24 mouse cellular contexts compared by ENCODE assay signal in genomic region chr7:123356158-123356557, GRCm38 (mm10). TPM values are rescaled to one million over a fixed set of nuclear protein-coding genes. Genes with fewer than 3 reads are reported as not detected.
DNase-seq lines count a peak whose midpoint lies in the region; ATAC-seq and TF ChIP-seq lines count a peak whose summit lies in the region.
"Had no signal": no experiment of that assay in that cellular context is flagged by ENCODE, and none has a peak within 500 bp of the region (broad histone marks: within the 10 kb centered on the region; RNA-seq: fewer than 3 reads in every experiment).

No protein-coding gene starts in this region.

- H3K4me2 ChIP-seq in CH12.LX (ENCODE audit: insufficient read depth, low read depth, poor library complexity, severe bottlenecking) = peak overlapping the region; percentile 78
- no peak overlapping the region for H3K4me2 ChIP-seq in liver, embryonic 14.5 days (ENCODE audit: low read depth)
- H3K4me2 ChIP-seq: hindbrain, embryonic 15.5 days; intestine, embryonic 15.5 days; limb, embryonic 12.5 days; midbrain, embryonic 13.5 days had no signal

- peaks cover 0 to 39% of the 10 kb centered on the region in 2 experiments for H3K36me3 ChIP-seq in CH12.LX (replicated peaks in 1 of 2; ENCODE audit: control insufficient read depth in 1 of 2, insufficient read depth in 1 of 2, low read length in 1 of 2)
- H3K36me3 ChIP-seq in liver, embryonic 14.5 days (replicated peaks; ENCODE audit: control insufficient read depth, insufficient read depth, low read depth) = no peaks in the 10 kb centered on the region; the same call in 1 of the 2 replicates
- H3K36me3 ChIP-seq: hindbrain, embryonic 15.5 days; intestine, embryonic 15.5 days; limb, embryonic 12.5 days had no signal

- no peak for DNase-seq in gastrocnemius, adult 2 months
- no peak for DNase-seq in gastrocnemius, postnatal 4 days (ENCODE audit: low spot score in 2 of 2)
- DNase-seq in CH12.LX (ENCODE audit: extremely low read depth) = peak; percentile 88
- no peak for DNase-seq in liver, embryonic 14.5 days (ENCODE audit: low read depth in 3 of 3, low spot score in 3 of 3)
- no peak for DNase-seq in cerebellum, adult 9-11 months
- DNase-seq in heart, adult 18-20 months = no peak
- DNase-seq: cerebellum, adult 18-20 months; cerebellum, postnatal 25 days; gastrocnemius, postnatal 14 days; kidney, postnatal 25 days; lung, adult 2 months; lung, postnatal 14 days; right cerebral cortex, postnatal 25 days had no signal

- peak; percentile 96 for TF ChIP-seq EP300 in CH12.LX (IDR thresholded peaks at IDR 0.05; ENCODE audit: low read length)
- no peak for TF ChIP-seq EP300 in liver, embryonic 14.5 days (IDR thresholded peaks at IDR 0.05; ENCODE audit: low read depth)

- peak; percentile 5 for TF ChIP-seq RAD21 in CH12.LX (IDR thresholded peaks at IDR 0.05; ENCODE audit: low read depth, low read length)

- H3K4me3 ChIP-seq in gastrocnemius, adult 2 months = no peak overlapping the region
- H3K4me3 ChIP-seq in CH12.LX (replicated peaks in 1 of 3; ENCODE audit: low read depth in 2 of 3, low read length in 2 of 3, poor library complexity in 1 of 3) = peak overlapping the region in 1 of 3 experiments; percentile 9
- H3K4me3 ChIP-seq in liver, embryonic 14.5 days (ENCODE audit: insufficient read depth in 1 of 2, low read depth in 2 of 2, low read length in 2 of 2) = no peak overlapping the region
- H3K4me3 ChIP-seq: hindbrain, embryonic 15.5 days; intestine, embryonic 15.5 days; layer of hippocampus, adult 2 months; limb, embryonic 12.5 days; megakaryocyte, embryonic 14.5 days; midbrain, embryonic 13.5 days had no signal

- peaks cover 5% of the 10 kb centered on the region for H3K9me3 ChIP-seq in CH12.LX (replicated peaks; ENCODE audit: low read length)
- H3K9me3 ChIP-seq in liver, embryonic 14.5 days (ENCODE audit: control insufficient read depth, low read length) = no peaks in the 10 kb centered on the region
- H3K9me3 ChIP-seq: hindbrain, embryonic 15.5 days; intestine, embryonic 15.5 days; limb, embryonic 12.5 days; megakaryocyte, embryonic 14.5 days; midbrain, embryonic 13.5 days had no signal

- peaks cover 40 to 95% of the 10 kb centered on the region in 2 experiments for H3K4me1 ChIP-seq in CH12.LX (ENCODE audit: control insufficient read depth in 1 of 2, insufficient read depth in 2 of 2)
- peaks cover 68 to 69% of the 10 kb centered on the region in 2 experiments for H3K4me1 ChIP-seq in liver, embryonic 14.5 days (replicated peaks; ENCODE audit: control insufficient read depth in 2 of 2, insufficient read depth in 2 of 2, low read length in 1 of 2)
- H3K4me1 ChIP-seq: hindbrain, embryonic 15.5 days had no signal

- WGBS in liver, embryonic 14.5 days (ENCODE audit: insufficient replicate concordance) = 66% methylated on average over 3 of the region's 3 CpGs

- H3K27ac ChIP-seq in gastrocnemius, adult 2 months = peak overlapping the region; percentile 20; the same call in 1 of the 2 replicates
- peak overlapping the region; percentile 97 for H3K27ac ChIP-seq in CH12.LX (ENCODE audit: insufficient read depth, low read depth)
- H3K27ac ChIP-seq in liver, embryonic 14.5 days = peak overlapping the region; percentile 29
- H3K27ac ChIP-seq: hindbrain, embryonic 15.5 days; intestine, embryonic 15.5 days; layer of hippocampus, adult 2 months; limb, embryonic 12.5 days; midbrain, embryonic 13.5 days had no signal

- intact Hi-C loops in gastrocnemius, adult 2 months (cut with DNase I) = no loop called here

- ATAC-seq in liver, embryonic 14.5 days (ENCODE audit: insufficient read depth) = no peak
- peak; percentile 70 for ATAC-seq in neutrophil, adult 5-6 weeks (ENCODE audit: extremely low read depth, insufficient number of reproducible peaks, low FRiP score, poor library complexity, severe bottlenecking)
- no peak for ATAC-seq in erythroblast, adult 5-6 weeks (replicated peaks; ENCODE audit: low FRiP score, poor library complexity, severe bottlenecking)
- ATAC-seq: CD4-positive, CD25-positive, alpha-beta regulatory T cell, adult 4 months; forebrain, embryonic 14.5 days; intestine, embryonic 15.5 days; midbrain, embryonic 13.5 days; Patski had no signal

- dilution Hi-C loops in CH12.LX (cut with MboI; ENCODE audit: extremely low pct_ligation_motif_present, extremely low pct_unique_long_range_greater_than_20kb, low sequenced_read_pairs) = no loop called here

- no peak for TF ChIP-seq CTCF in gastrocnemius, adult 2 months (IDR thresholded peaks at IDR 0.05)
- TF ChIP-seq CTCF in CH12.LX (conservative IDR thresholded peaks at IDR 0.05 in 1 of 2, IDR thresholded peaks at IDR 0.05 in 1 of 2; ENCODE audit: low read depth in 2 of 2, low read length in 2 of 2) = no peak
- TF ChIP-seq CTCF in liver, embryonic 14.5 days (IDR thresholded peaks at IDR 0.05; ENCODE audit: low read depth) = no peak

- H3K9ac ChIP-seq in CH12.LX (ENCODE audit: insufficient read depth, low read depth) = peak overlapping the region; percentile 34; the same call in 1 of the 2 replicates
- H3K9ac ChIP-seq in liver, embryonic 14.5 days (replicated peaks) = no peak overlapping the region
- H3K9ac ChIP-seq: hindbrain, embryonic 15.5 days; intestine, embryonic 15.5 days; limb, embryonic 12.5 days; midbrain, embryonic 13.5 days had no signal

- H3K27me3 ChIP-seq in CH12.LX (replicated peaks) = no peaks in the 10 kb centered on the region
- H3K27me3 ChIP-seq in liver, embryonic 14.5 days (ENCODE audit: control insufficient read depth, insufficient read depth, low read length) = no peaks in the 10 kb centered on the region
- H3K27me3 ChIP-seq: hindbrain, embryonic 15.5 days; intestine, embryonic 15.5 days; limb, embryonic 12.5 days; megakaryocyte, embryonic 14.5 days; midbrain, embryonic 13.5 days; Patski had no signal

- TF ChIP-seq POLR2A in CH12.LX (IDR thresholded peaks at IDR 0.05; ENCODE audit: low read depth, low read length) = no peak

- H3K79me2 ChIP-seq in CH12.LX (replicated peaks; ENCODE audit: control insufficient read depth, extremely low read depth, insufficient read depth, poor library complexity, severe bottlenecking) = peaks cover 45% of the 10 kb centered on the region

- in situ Hi-C loops in CH12.LX (cut with MboI; ENCODE audit: low pct_ligation_motif_present, low pct_unique_long_range_greater_than_20kb, low sequenced_read_pairs) = no loop called here

TF ChIP-seq in CH12.LX, 34 proteins besides CTCF, POLR2A, EP300 and RAD21 (continues in another document):
- TF ChIP-seq JUN (IDR thresholded peaks at IDR 0.05; ENCODE audit: insufficient read depth, low read depth, low read length) = peak; percentile 65
- peak; percentile 41; the same call in 1 of the 2 replicates for TF ChIP-seq HCFC1 (IDR thresholded peaks at IDR 0.05; ENCODE audit: low read depth, low read length)
- peak; percentile 30; the same call in 1 of the 2 replicates for TF ChIP-seq ZNF384 (IDR thresholded peaks at IDR 0.05; ENCODE audit: low read depth, low read length)
- no peak for TF ChIP-seq CHD1 (IDR thresholded peaks at IDR 0.05; ENCODE audit: low read depth, low read length)
- peak; percentile 93 for TF ChIP-seq SIN3A (IDR thresholded peaks at IDR 0.05; ENCODE audit: low read length)
- no peak for TF ChIP-seq PAX5 (IDR thresholded peaks at IDR 0.05; ENCODE audit: low read length)
- peak; percentile 60; the same call in 1 of the 2 replicates for TF ChIP-seq ZMIZ1 (IDR thresholded peaks at IDR 0.05; ENCODE audit: low read depth, low read length)
- peak; percentile 86 for TF ChIP-seq TBP (conservative IDR thresholded peaks at IDR 0.05; ENCODE audit: low read depth, low read length)
- TF ChIP-seq ELF1 (IDR thresholded peaks at IDR 0.05; ENCODE audit: low read depth, low read length) = peak; percentile 76
- TF ChIP-seq KAT2A (IDR thresholded peaks at IDR 0.05; ENCODE audit: insufficient replicate concordance, low read length) = 0 out of 2 replicates have a peak, but pooled peaks have one; percentile 63
- TF ChIP-seq CHD2 (IDR thresholded peaks at IDR 0.05; ENCODE audit: low read length) = peak; percentile 60; the same call in 1 of the 2 replicates
- peak; percentile 14; the same call in 1 of the 2 replicates for TF ChIP-seq NELFE (IDR thresholded peaks at IDR 0.05; ENCODE audit: low read depth, low read length)
- TF ChIP-seq ETS1 (conservative IDR thresholded peaks at IDR 0.05; ENCODE audit: low read depth, low read length) = peak; percentile 99
- TF ChIP-seq MXI1 (IDR thresholded peaks at IDR 0.05; ENCODE audit: low read depth, low read length) = peak; percentile 48; the same call in 1 of the 2 replicates
- TF ChIP-seq MAX (IDR thresholded peaks at IDR 0.05; ENCODE audit: low read length) = peak; percentile 51; the same call in 1 of the 2 replicates
- peak; percentile 25; the same call in 1 of the 2 replicates for TF ChIP-seq SMC3 (IDR thresholded peaks at IDR 0.05; ENCODE audit: low read depth, low read length)
- peak; percentile 95 for TF ChIP-seq IRF4 (IDR thresholded peaks at IDR 0.05; ENCODE audit: low read depth, low read length)
- no peak for TF ChIP-seq GABPA (IDR thresholded peaks at IDR 0.05; ENCODE audit: insufficient replicate concordance, low read depth, low read length)

RNA-seq across cellular contexts. Expression of gene Lcmt1, which starts 13.4 kb away (rescaled TPM):
- 10 to 100 TPM; 28.5 to 28.8 TPM for total RNA-seq in gastrocnemius, adult 2 months (2021)
- total RNA-seq in gastrocnemius, postnatal 4 days (2021) = 10 to 100 TPM; 28.9 to 32.6 TPM
- total RNA-seq in CH12.LX (2012; rRNA removed) = 26.4 and 27.6 TPM in 2 replicates
- total RNA-seq in CH12.LX (2014; rRNA removed) = 34.8 and 38.0 TPM in 2 replicates
- polyA plus RNA-seq in CH12.LX (2012; ENCODE audit: insufficient read length, low read depth) = 26.4 and 28.6 TPM in 2 replicates
- polyA plus RNA-seq in liver, embryonic 14.5 days (2012; rRNA removed) = 13.0 and 18.6 TPM in 2 replicates
- 23.6 and 28.4 TPM in 2 replicates for polyA plus RNA-seq in liver, embryonic 14.5 days (2014; fragmentation: Nextera tagmentation; extraction: Ambion mirVana)
- total RNA-seq in neutrophil, adult 5-6 weeks (2017) = 9.0 and 11.1 TPM in 2 replicates
- total RNA-seq in erythroblast, adult 5-6 weeks (2015; ENCODE audit: low replicate concordance) = 2.9 and 14.0 TPM in 2 replicates
- 7.8 and 18.0 TPM in 2 replicates for total RNA-seq in erythroblast, adult 5-6 weeks (2017; ENCODE audit: low replicate concordance)
- total RNA-seq in heart, adult 18-20 months (2021) = 10 to 100 TPM; 21.8 to 22.1 TPM

RNA-seq across cellular contexts. Expression of gene Arhgap17, which starts 13.6 kb away (rescaled TPM):
- total RNA-seq in gastrocnemius, adult 2 months (2021) = 10 to 100 TPM; 16.4 to 18.5 TPM
- 10 to 100 TPM; 28.8 to 31.7 TPM for total RNA-seq in gastrocnemius, postnatal 4 days (2021)
- total RNA-seq in CH12.LX (2012; rRNA removed) (5.8 and 6.7 TPM in 2 replicates), CH12.LX (2014; rRNA removed) (6.3 and 7.4 TPM in 2 replicates)
- 43.7 and 56.1 TPM in 2 replicates for polyA plus RNA-seq in CH12.LX (2012; ENCODE audit: insufficient read length, low read depth)
- polyA plus RNA-seq in liver, embryonic 14.5 days (2012; rRNA removed) = 9.6 and 10.9 TPM in 2 replicates
- 10.2 and 12.6 TPM in 2 replicates for polyA plus RNA-seq in liver, embryonic 14.5 days (2014; fragmentation: Nextera tagmentation; extraction: Ambion mirVana)
- total RNA-seq in neutrophil, adult 5-6 weeks (2017) = 105 and 107 TPM in 2 replicates
- total RNA-seq in erythroblast, adult 5-6 weeks (2015; ENCODE audit: low replicate concordance) = 16.5 and 24.5 TPM in 2 replicates
- 5.4 and 7.2 TPM in 2 replicates for total RNA-seq in erythroblast, adult 5-6 weeks (2017; ENCODE audit: low replicate concordance)
- total RNA-seq in heart, adult 18-20 months (2021) = 10 to 100 TPM; 12.5 to 16.2 TPM

Comparison
In these comparisons a context has a peak if more than half of its experiments do, and no peak if none do; other contexts are left out.
1. H3K27ac ChIP-seq: peak in every context shown above with its lines; median percentile 97 in CH12.LX; 29 in liver, embryonic 14.5 days; 20 in gastrocnemius, adult 2 months.